Mouse (Mus musculus) right cerebral cortex, adult 2 months (tissue): ENCODE results near the gene Olfr476.
"Not testable (repeated sequence)": the region's sequence is repeated elsewhere in the genome, so short reads cannot be mapped to it uniquely, and the experiment has no call there.

Experiments
- DNase-seq, 2 experiments: peaks; one replicate each; pipeline ENCODE4 v3.0.0; 2021 to 2022; ENCODE audit warnings: low spot score in 2 of 2

Gene Olfr476

DNA sequence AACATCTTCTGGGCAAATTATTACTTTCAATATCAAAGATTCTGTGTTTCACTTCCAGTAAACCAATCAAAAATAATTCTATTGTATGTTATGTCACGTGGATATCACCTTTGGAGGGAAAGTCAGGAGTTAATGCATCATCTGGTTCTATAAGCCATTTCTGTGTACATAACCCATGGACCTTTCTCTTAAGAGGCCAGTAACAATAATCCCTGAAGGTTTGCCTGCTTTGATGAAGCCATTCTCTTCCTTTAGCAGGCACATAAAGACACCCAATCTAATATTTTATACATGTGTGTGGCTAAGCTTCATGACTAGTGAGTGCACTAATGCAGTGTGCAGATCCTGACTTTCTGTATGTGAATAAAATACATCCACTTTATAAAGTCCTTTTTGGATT is at the start of gene Olfr476:
Gene Olfr476 (plus strand): TSS at position 301 of the 400 bp plus-strand sequence.
- no peak for DNase-seq

GRCm38 (mm10) chr7:107930146-107930545 is 34.5 kb upstream of the Olfr476 start, which contains the start of gene Olfr473:
TSS of gene Olfr473 (plus strand) at chr7:107930446.
- DNase-seq, result no peak

DNA sequence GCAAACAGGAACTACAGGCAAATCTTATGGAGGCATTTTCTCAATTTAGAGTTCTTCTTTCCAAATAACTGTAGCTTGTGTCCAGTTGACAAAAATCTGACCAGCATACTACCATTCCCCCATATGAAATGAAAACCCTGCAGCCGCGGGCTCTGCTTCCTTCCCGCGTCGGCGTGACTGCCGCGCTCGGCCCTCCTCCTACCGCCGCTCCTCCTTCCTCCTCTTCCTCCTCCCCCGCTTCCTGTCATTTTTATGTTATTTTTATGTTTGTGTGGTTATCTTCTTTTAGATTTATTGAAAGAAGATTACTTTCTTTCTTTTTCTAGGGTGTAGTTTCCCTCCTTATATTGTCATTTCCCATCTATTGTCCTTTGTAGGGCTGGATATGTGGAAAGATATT is 12.1 kb upstream of the Olfr476 start:
- not testable (repeated sequence) for DNase-seq

DNA sequence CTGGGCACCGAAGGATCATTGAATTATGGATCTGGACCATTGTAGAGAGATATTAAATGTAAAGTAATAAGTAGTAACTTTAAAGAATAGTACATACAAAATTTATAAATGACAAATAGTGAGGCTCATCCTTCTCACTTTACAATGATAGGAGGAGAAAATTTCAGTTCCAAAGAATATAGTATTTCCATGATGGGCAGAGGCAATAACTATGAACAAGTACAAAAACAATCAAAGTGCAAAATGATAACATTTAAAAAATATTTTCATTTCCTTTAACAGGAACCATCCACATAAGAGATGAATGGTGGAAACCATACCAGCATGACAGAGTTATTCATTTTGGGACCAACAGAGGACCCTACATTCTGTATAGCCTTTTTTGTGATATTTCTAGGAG is 10.3 kb upstream of the Olfr476 start, which contains the start of gene Olfr474:
Gene Olfr474 (plus strand): TSS at position 301 of the 400 bp plus-strand sequence.
- DNase-seq, result no peak

GRCm38 (mm10) chr7:107986393-107986792 is 21.8 kb downstream of the Olfr476 start, which contains the start of gene Olfr477:
TSS of gene Olfr477 (plus strand) at chr7:107986693.
- no peak for DNase-seq

- DNase-seq, result not testable (repeated sequence)
These were observed 49.7 kb downstream of the Olfr476 start for GRCm38 (mm10) chr7:108014256-108014655.
